Mouse (Mus musculus): ENCODE measurements at regions not wholly inside any gene's neighbourhood (a gene's known extent, or its start where the extent isn't known, plus 50 kb on each side); places are given as distances from the start of the nearest gene placed in this dataset.
A peak's percentile ranks its signal among the peaks of the same experiment; 100 is the strongest.

GRCm38 (mm10) chr9:84376621-84377020 lies 451.7 kb downstream of the Bckdhb start:
- Histone ChIP-seq H3K36me3 (replicated peaks; ENCODE audit: control insufficient read depth, insufficient read depth, low read length) (no peaks in the 10 kb centered on the region), H3K27me3 (ENCODE audit: control insufficient read depth, insufficient read depth, low read length) (no peaks in the 10 kb centered on the region), H3K4me1 (ENCODE audit: control insufficient read depth, insufficient read depth) (no peaks in the 10 kb centered on the region), H3K9me3 (replicated peaks; ENCODE audit: control insufficient read depth, low read length) (no peaks in the 10 kb centered on the region), H3K4me3 (ENCODE audit: low read depth, low read length) (no peak overlapping the region), H3K27ac (ENCODE audit: low read depth) (no peak overlapping the region), H3K9ac (replicated peaks; ENCODE audit: low read depth, low read length) (no peak overlapping the region), H3K4me2 (ENCODE audit: low read depth, low read length) (no peak overlapping the region)
- ATAC-seq (ENCODE audit: insufficient read depth, low read depth), result no peak
- WGBS, result 87% methylated on average over 6 of the region's 6 CpGs
- no peak for DNase-seq (ENCODE audit: low spot score)
- TF ChIP-seq EP300 (IDR thresholded peaks at IDR 0.05; ENCODE audit: low read depth) (no peak), CTCF (IDR thresholded peaks at IDR 0.05; ENCODE audit: low read depth) (no peak)

- DNase-seq (ENCODE audit: low spot score) (no peak), ATAC-seq (ENCODE audit: insufficient read depth, low read depth) (no peak)
- no peak overlapping the region for H3K4me2 ChIP-seq (ENCODE audit: low read depth, low read length)
- no peak overlapping the region for H3K27ac ChIP-seq (ENCODE audit: low read depth)
- TF ChIP-seq EP300 (IDR thresholded peaks at IDR 0.05; ENCODE audit: low read depth) (no peak), CTCF (IDR thresholded peaks at IDR 0.05; ENCODE audit: low read depth) (no peak)
- H3K36me3 ChIP-seq (replicated peaks; ENCODE audit: control insufficient read depth, insufficient read depth, low read length), result no peaks in the 10 kb centered on the region
- no peak overlapping the region for H3K9ac ChIP-seq (replicated peaks; ENCODE audit: low read depth, low read length)
- H3K4me3 ChIP-seq (ENCODE audit: low read depth, low read length), result no peak overlapping the region
- no peaks in the 10 kb centered on the region for H3K27me3 ChIP-seq (ENCODE audit: control insufficient read depth, insufficient read depth, low read length)
- H3K9me3 ChIP-seq (replicated peaks; ENCODE audit: control insufficient read depth, low read length), result no peaks in the 10 kb centered on the region
- no peaks in the 10 kb centered on the region for H3K4me1 ChIP-seq (ENCODE audit: control insufficient read depth, insufficient read depth)
Observed at GRCm38 (mm10) chr9:84381942-84382341, 457.0 kb downstream of the Bckdhb start.

GRCm38 (mm10) chr9:84389831-84390230 lies 464.9 kb downstream of the Bckdhb start:
- no peak for TF ChIP-seq EP300 (IDR thresholded peaks at IDR 0.05; ENCODE audit: low read depth)
- TF ChIP-seq CTCF (IDR thresholded peaks at IDR 0.05; ENCODE audit: low read depth), result no peak
- DNase-seq (ENCODE audit: low spot score) (no peak), ATAC-seq (ENCODE audit: insufficient read depth, low read depth) (no peak)
- no peaks in the 10 kb centered on the region for H3K9me3 ChIP-seq (replicated peaks; ENCODE audit: control insufficient read depth, low read length)
- H3K27me3 ChIP-seq (ENCODE audit: control insufficient read depth, insufficient read depth, low read length), result no peaks in the 10 kb centered on the region
- H3K36me3 ChIP-seq (replicated peaks; ENCODE audit: control insufficient read depth, insufficient read depth, low read length), result no peaks in the 10 kb centered on the region
- 80% methylated on average over 3 of the region's 3 CpGs for WGBS
- H3K4me3 ChIP-seq (ENCODE audit: low read depth, low read length), result no peak overlapping the region
- H3K4me1 ChIP-seq (ENCODE audit: control insufficient read depth, insufficient read depth), result no peaks in the 10 kb centered on the region
- H3K9ac ChIP-seq (replicated peaks; ENCODE audit: low read depth, low read length), result no peak overlapping the region
- no peak overlapping the region for H3K4me2 ChIP-seq (ENCODE audit: low read depth, low read length)
- H3K27ac ChIP-seq (ENCODE audit: low read depth), result no peak overlapping the region

- DNase-seq (ENCODE audit: low spot score) (peak; percentile 6), ATAC-seq (ENCODE audit: insufficient read depth, low read depth) (no peak)
- Histone ChIP-seq H3K9me3 (replicated peaks; ENCODE audit: control insufficient read depth, low read length) (no peaks in the 10 kb centered on the region), H3K4me3 (ENCODE audit: low read depth, low read length) (no peak overlapping the region), H3K36me3 (replicated peaks; ENCODE audit: control insufficient read depth, insufficient read depth, low read length) (no peaks in the 10 kb centered on the region), H3K4me1 (ENCODE audit: control insufficient read depth, insufficient read depth) (no peaks in the 10 kb centered on the region), H3K4me2 (ENCODE audit: low read depth, low read length) (no peak overlapping the region), H3K27me3 (ENCODE audit: control insufficient read depth, insufficient read depth, low read length) (no peaks in the 10 kb centered on the region), H3K27ac (ENCODE audit: low read depth) (no peak overlapping the region), H3K9ac (replicated peaks; ENCODE audit: low read depth, low read length) (no peak overlapping the region)
- TF ChIP-seq CTCF (IDR thresholded peaks at IDR 0.05; ENCODE audit: low read depth) (no peak), EP300 (IDR thresholded peaks at IDR 0.05; ENCODE audit: low read depth) (no peak)
- 68% methylated on average over 3 of the region's 3 CpGs for WGBS
Observed at GRCm38 (mm10) chr9:84394536-84395314, 469.8 kb downstream of the Bckdhb start.

GRCm38 (mm10) chr9:84399481-84399880 lies 474.5 kb downstream of the Bckdhb start:
- no peak for DNase-seq (ENCODE audit: low spot score)
- Histone ChIP-seq H3K9ac (replicated peaks; ENCODE audit: low read depth, low read length) (no peak overlapping the region), H3K4me2 (ENCODE audit: low read depth, low read length) (no peak overlapping the region), H3K4me1 (ENCODE audit: control insufficient read depth, insufficient read depth) (no peaks in the 10 kb centered on the region), H3K4me3 (ENCODE audit: low read depth, low read length) (no peak overlapping the region), H3K27ac (ENCODE audit: low read depth) (no peak overlapping the region), H3K27me3 (ENCODE audit: control insufficient read depth, insufficient read depth, low read length) (no peaks in the 10 kb centered on the region), H3K36me3 (replicated peaks; ENCODE audit: control insufficient read depth, insufficient read depth, low read length) (no peaks in the 10 kb centered on the region), H3K9me3 (replicated peaks; ENCODE audit: control insufficient read depth, low read length) (no peaks in the 10 kb centered on the region)
- TF ChIP-seq CTCF (IDR thresholded peaks at IDR 0.05; ENCODE audit: low read depth) (no peak), EP300 (IDR thresholded peaks at IDR 0.05; ENCODE audit: low read depth) (no peak)
- WGBS, result 68% methylated on average over 3 of the region's 3 CpGs
- no peak for ATAC-seq (ENCODE audit: insufficient read depth, low read depth)

All from heart, postnatal 0 days (tissue).